Mouse (Mus musculus) erythroblast, embryonic 14.5 days (primary cell): Measurements from ENCODE around the gene Gbe1. TPM values are rescaled to one million over a fixed set of nuclear protein-coding genes. Genes with fewer than 3 reads are reported as not detected.

Experiments
- H3K27me3 ChIP-seq: 2 replicates; pipeline ENCODE4 v1.6.1; 2012; ENCODE audit warnings: inconsistent platforms; ENCODE audit not compliant: control insufficient read depth
- H3K36me3 ChIP-seq: 2 replicates; pipeline ENCODE4 v1.6.1; 2012; ENCODE audit warnings: mild to moderate bottlenecking, inconsistent platforms; ENCODE audit not compliant: control insufficient read depth
- H3K4me1 ChIP-seq: 2 replicates; pipeline ENCODE4 v1.6.1; 2012; ENCODE audit warnings: inconsistent platforms; ENCODE audit not compliant: control insufficient read depth
- H3K4me3 ChIP-seq: replicated peaks from 2 replicates; pipeline ENCODE3; 2012; ENCODE audit warnings: moderate library complexity, mild to moderate bottlenecking, inconsistent platforms
- H3K9me3 ChIP-seq: 2 replicates; pipeline ENCODE4 v1.6.1; 2012; ENCODE audit warnings: low read length, inconsistent platforms, mixed read lengths; ENCODE audit not compliant: control insufficient read depth
- GATA1 ChIP-seq: IDR thresholded peaks from 2 replicates; pipeline ENCODE4 v1.6.1; 2012; ENCODE audit warnings: low read length, inconsistent platforms, mixed read lengths
- TAL1 ChIP-seq: IDR thresholded peaks from 3 replicates; pipeline ENCODE4 v1.6.1; 2012; ENCODE audit warnings: low read length, inconsistent platforms, mixed read lengths
- polyA plus RNA-seq: library from polyadenylated mRNA; stranded (reverse); fragments of >175 nt; gene quantifications from 2 replicates; pipeline ENCODE4 v1.2.3, GENCODE M21; 2012

The Gbe1 gene
- polyA plus RNA-seq, 1 experiment = 0.02 TPM

DNA sequence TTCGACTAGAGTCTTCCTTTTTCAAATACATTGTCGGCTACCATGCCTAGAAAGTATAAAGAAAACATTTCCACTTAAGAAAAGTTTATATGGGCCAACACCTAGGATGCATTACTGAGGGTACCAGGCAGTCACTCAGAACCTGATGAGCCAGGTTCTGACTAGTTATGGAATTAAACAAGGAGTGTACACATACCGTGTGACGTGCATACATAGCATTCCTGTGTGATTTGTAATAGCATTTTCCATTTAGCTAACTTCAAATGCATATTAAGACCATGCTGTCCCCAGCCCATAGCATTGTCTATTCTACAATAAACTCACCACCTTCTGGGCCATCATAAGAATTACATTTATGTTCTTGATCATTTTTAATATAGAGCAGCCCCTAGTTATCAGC is 210.5 kb downstream of the Gbe1 start:
- Histone ChIP-seq H3K36me3 (no peaks in the 10 kb centered on the region), H3K4me3 (no peak overlapping the region), H3K27me3 (no peaks in the 10 kb centered on the region), H3K4me1 (no peaks in the 10 kb centered on the region), H3K9me3 (peaks cover 2% of the 10 kb centered on the region; the same call in 1 of the 2 replicates)
- no peak for TF ChIP-seq TAL1
- no peak for TF ChIP-seq GATA1

DNA sequence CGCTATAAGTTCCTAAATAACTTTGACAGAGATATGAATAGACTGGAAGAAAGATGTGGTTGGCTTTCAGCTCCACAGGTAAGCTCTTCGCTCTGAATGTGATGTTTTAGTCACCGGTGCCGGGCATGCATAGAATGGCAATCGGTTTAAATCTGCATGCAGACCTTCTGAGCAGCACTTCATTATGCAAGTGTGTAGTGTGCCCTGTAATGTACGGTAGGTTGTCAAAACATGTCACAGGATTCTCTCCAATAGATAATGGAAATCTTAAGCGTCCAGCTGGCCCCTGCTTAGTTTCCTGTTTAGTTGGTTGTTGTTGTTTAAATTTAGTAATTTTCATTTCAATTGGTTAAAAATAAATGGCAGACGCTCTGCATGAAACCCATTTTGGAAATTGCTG is 213.5 kb downstream of the Gbe1 start:
- H3K4me3 ChIP-seq = no peak overlapping the region
- TF ChIP-seq TAL1 (no peak), GATA1 (no peak)
- no peaks in the 10 kb centered on the region for H3K4me1 ChIP-seq
- no peaks in the 10 kb centered on the region for H3K27me3 ChIP-seq
- H3K36me3 ChIP-seq = no peaks in the 10 kb centered on the region
- peaks cover 4% of the 10 kb centered on the region; the same call in 1 of the 2 replicates for H3K9me3 ChIP-seq

- H3K4me1 ChIP-seq = no peaks in the 10 kb centered on the region
- no peaks in the 10 kb centered on the region for H3K27me3 ChIP-seq
- no peak overlapping the region for H3K4me3 ChIP-seq
- peaks cover 4% of the 10 kb centered on the region; the same call in 1 of the 2 replicates for H3K9me3 ChIP-seq
- TF ChIP-seq TAL1 (no peak), GATA1 (no peak)
- H3K36me3 ChIP-seq = no peaks in the 10 kb centered on the region
These were observed 221.5 kb downstream of the Gbe1 start for GRCm38 (mm10) chr16:70535224-70535623.

GRCm38 (mm10) chr16:70550835-70551234 is 237.1 kb downstream of the Gbe1 start:
- Histone ChIP-seq H3K9me3 (no peaks in the 10 kb centered on the region), H3K36me3 (no peaks in the 10 kb centered on the region), H3K27me3 (no peaks in the 10 kb centered on the region), H3K4me3 (no peak overlapping the region), H3K4me1 (no peaks in the 10 kb centered on the region)
- TF ChIP-seq TAL1 (no peak), GATA1 (no peak)

- no peaks in the 10 kb centered on the region for H3K4me1 ChIP-seq
- no peak overlapping the region for H3K4me3 ChIP-seq
- peaks cover 2% of the 10 kb centered on the region; the same call in 1 of the 2 replicates for H3K9me3 ChIP-seq
- H3K27me3 ChIP-seq = no peaks in the 10 kb centered on the region
- TF ChIP-seq GATA1 (no peak), TAL1 (no peak)
- H3K36me3 ChIP-seq = no peaks in the 10 kb centered on the region
These were observed 248.0 kb downstream of the Gbe1 start for GRCm38 (mm10) chr16:70561635-70562348.

DNA sequence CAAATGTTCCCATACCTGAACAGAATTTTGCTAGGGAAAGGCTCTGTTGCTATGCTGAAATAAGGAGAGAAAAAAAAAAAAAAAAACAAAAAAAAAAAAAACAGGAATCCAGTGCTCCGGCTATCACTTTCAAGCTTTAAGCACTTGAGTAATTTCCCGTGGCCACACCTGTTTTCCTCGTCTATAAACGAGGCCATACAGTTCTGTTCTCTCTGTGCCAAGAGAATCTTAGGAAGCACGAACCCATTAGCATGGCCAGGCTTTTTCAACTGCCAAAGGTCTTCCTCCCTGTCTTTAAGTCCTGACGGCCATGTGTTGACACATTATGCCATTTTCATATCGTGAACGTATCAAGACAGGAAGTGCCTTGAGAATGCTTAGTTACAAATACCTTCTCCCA is 248.8 kb downstream of the Gbe1 start:
- H3K4me3 ChIP-seq = no peak overlapping the region
- H3K4me1 ChIP-seq = no peaks in the 10 kb centered on the region
- TF ChIP-seq GATA1 (no peak), TAL1 (no peak)
- H3K9me3 ChIP-seq = peaks cover 2% of the 10 kb centered on the region; the same call in 1 of the 2 replicates
- H3K36me3 ChIP-seq = no peaks in the 10 kb centered on the region
- no peaks in the 10 kb centered on the region for H3K27me3 ChIP-seq

GRCm38 (mm10) chr16:70563456-70563855 is 249.7 kb downstream of the Gbe1 start:
- Histone ChIP-seq H3K4me1 (no peaks in the 10 kb centered on the region), H3K27me3 (no peaks in the 10 kb centered on the region), H3K36me3 (no peaks in the 10 kb centered on the region), H3K9me3 (peaks cover 2% of the 10 kb centered on the region; the same call in 1 of the 2 replicates), H3K4me3 (no peak overlapping the region)
- TF ChIP-seq TAL1 = no peak
- no peak for TF ChIP-seq GATA1

- Histone ChIP-seq H3K4me1 (no peaks in the 10 kb centered on the region), H3K36me3 (no peaks in the 10 kb centered on the region), H3K4me3 (no peak overlapping the region), H3K9me3 (no peaks in the 10 kb centered on the region; the same call in 1 of the 2 replicates), H3K27me3 (no peaks in the 10 kb centered on the region)
- TF ChIP-seq GATA1 (no peak), TAL1 (no peak)
These were observed 254.9 kb downstream of the Gbe1 start for GRCm38 (mm10) chr16:70568341-70569265.

DNA sequence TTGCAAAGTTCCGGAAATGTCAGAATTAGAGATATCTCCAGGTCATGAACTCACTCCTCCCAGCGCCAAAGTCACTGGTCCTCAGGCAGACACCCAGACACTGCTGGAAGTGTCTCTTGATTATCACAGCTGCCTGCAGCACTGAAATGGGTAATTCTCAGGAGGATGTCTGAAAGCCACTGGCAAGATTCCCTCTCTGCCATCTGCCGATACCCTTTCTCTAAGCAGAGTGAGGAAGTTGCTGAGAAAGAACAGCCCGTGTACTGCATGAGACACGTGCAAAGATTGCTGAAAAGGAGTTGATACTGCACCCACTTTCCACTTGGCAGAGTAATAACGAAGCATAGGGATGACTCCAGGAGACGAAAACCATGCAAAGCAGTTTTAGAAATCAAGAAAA is 272.2 kb downstream of the Gbe1 start:
- Histone ChIP-seq H3K36me3 (no peaks in the 10 kb centered on the region), H3K27me3 (no peaks in the 10 kb centered on the region), H3K9me3 (peaks cover 2% of the 10 kb centered on the region; the same call in 1 of the 2 replicates), H3K4me3 (no peak overlapping the region), H3K4me1 (no peaks in the 10 kb centered on the region)
- TF ChIP-seq TAL1 (no peak), GATA1 (no peak)
